Mouse (Mus musculus): ENCODE measurements at regions not wholly inside any gene's neighbourhood (a gene's known extent, or its start where the extent isn't known, plus 50 kb on each side); places are given as distances from the start of the nearest gene placed in this dataset.
"Not testable (repeated sequence)": the region's sequence is repeated elsewhere in the genome, so short reads cannot be mapped to it uniquely, and the experiment has no call there.

DNA sequence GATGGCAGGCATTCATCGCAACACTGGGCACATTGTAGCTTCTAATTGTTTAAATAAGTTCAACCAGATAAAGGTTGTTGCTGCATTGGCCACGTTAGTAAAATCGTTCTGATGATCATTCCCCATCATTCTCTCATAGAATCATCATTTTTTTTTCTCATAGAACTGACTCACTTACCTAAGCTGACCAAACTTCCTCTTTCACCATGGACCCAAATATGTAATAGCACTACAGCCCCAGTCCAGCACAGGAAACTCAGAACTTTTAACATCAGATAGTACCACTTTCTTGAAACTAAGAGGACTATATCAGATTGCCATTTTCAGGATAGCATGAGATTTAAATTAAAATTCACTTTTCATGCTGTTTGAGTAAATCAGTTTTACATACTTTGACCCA lies 82.2 kb upstream of the Anapc15-ps start:
- no peak for TF ChIP-seq POLR2A (IDR thresholded peaks at IDR 0.05; ENCODE audit: insufficient read depth, low read depth, low read length)
- no peak for TF ChIP-seq CTCF (IDR thresholded peaks at IDR 0.05; ENCODE audit: insufficient read depth, low read depth, low read length)
- H3K4me1 ChIP-seq (ENCODE audit: control insufficient read depth, insufficient read depth, low read length), result no peaks in the 10 kb centered on the region
- WGBS, result 86% methylated on average over 3 of the region's 3 CpGs
- no peak overlapping the region for H3K27ac ChIP-seq (ENCODE audit: insufficient read depth, low read depth, low read length)
- no peak overlapping the region for H3K4me3 ChIP-seq (ENCODE audit: insufficient read depth, low read depth, low read length)

DNA sequence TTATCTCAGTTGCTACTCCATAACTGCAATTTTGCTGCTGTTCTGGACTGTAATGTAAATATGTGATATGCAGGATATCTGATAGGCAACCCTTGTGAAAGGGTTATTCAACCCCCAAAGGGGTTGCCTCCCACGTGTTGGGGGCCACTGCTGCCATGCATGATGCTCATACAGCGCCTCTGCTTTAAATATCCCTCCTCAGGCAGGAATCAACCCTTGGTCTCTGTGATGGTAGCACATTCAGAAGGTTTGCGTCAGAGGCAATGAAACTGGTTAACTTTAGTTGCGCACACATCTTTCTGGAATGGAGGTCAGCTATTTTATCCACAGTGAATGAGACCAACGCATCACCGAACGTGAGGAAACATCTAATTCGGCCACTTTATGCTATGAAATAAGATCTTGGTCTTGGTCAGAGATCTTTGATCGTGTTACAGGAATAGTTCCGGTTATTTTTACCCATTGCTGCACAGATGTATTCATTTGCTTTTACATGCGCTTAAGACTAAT lies 80.2 kb upstream of the Anapc15-ps start:
- no peak for TF ChIP-seq CTCF (IDR thresholded peaks at IDR 0.05; ENCODE audit: insufficient read depth, low read depth, low read length)
- no peak for TF ChIP-seq POLR2A (IDR thresholded peaks at IDR 0.05; ENCODE audit: insufficient read depth, low read depth, low read length)
- H3K27ac ChIP-seq (ENCODE audit: insufficient read depth, low read depth, low read length), result no peak overlapping the region
- WGBS, result 91% methylated on average over 11 of the region's 11 CpGs

DNA sequence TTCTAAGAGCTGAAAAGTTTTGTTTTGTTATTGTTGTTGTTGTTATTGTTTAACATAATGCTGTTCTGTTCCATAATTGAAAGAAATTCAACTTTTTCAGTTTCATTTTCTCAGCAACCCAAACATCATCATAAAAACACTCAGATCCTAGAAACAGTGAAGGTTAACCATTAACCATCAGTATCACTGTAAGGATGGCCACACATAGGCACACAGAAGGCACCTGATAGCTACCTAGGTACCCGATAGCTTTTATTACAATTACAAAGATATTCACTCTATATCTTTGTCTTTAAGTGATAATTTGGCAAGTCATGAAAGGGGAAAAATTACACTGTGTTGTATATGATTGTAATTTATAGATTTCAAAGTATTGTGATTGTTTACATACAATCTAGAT lies 75.1 kb upstream of the Anapc15-ps start:
- 98% methylated on average over 1 of the region's 1 CpGs for WGBS
- no peak overlapping the region for H3K4me3 ChIP-seq (ENCODE audit: insufficient read depth, low read depth, low read length)
- H3K27ac ChIP-seq (ENCODE audit: insufficient read depth, low read depth, low read length), result no peak overlapping the region
- TF ChIP-seq CTCF (IDR thresholded peaks at IDR 0.05; ENCODE audit: insufficient read depth, low read depth, low read length), result no peak
- no peak for TF ChIP-seq POLR2A (IDR thresholded peaks at IDR 0.05; ENCODE audit: insufficient read depth, low read depth, low read length)
- no peaks in the 10 kb centered on the region for H3K4me1 ChIP-seq (ENCODE audit: control insufficient read depth, insufficient read depth, low read length)

More for the DNA sequence above, 80.2 kb upstream of the Anapc15-ps start:
- Histone ChIP-seq H3K4me1 (ENCODE audit: control insufficient read depth, insufficient read depth, low read length) (no peaks in the 10 kb centered on the region), H3K4me3 (ENCODE audit: insufficient read depth, low read depth, low read length) (no peak overlapping the region)

DNA sequence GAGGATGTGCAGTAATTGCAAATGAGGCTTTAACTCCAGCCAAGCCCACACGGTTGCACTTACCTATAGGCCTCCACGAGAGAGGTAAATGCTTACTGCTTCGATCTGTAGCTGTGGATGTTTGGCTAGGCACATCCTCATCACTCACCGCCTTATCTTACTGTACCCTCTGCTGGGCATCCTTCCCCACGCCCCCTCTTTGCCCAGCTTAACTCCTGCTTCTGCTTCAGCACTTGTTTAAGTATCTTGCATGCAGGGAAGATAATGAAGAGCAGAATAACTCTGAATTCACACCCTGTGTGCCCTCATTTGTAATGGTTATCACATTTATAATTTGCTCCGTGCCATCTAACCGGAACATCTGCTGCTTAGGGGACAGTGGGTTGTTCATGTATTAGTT lies 74.7 kb upstream of the Anapc15-ps start:
- Histone ChIP-seq H3K4me1 (ENCODE audit: control insufficient read depth, insufficient read depth, low read length) (no peaks in the 10 kb centered on the region), H3K4me3 (ENCODE audit: insufficient read depth, low read depth, low read length) (no peak overlapping the region), H3K27ac (ENCODE audit: insufficient read depth, low read depth, low read length) (no peak overlapping the region)
- TF ChIP-seq CTCF (IDR thresholded peaks at IDR 0.05; ENCODE audit: insufficient read depth, low read depth, low read length), result no peak
- WGBS, result 85% methylated on average over 7 of the region's 7 CpGs

DNA sequence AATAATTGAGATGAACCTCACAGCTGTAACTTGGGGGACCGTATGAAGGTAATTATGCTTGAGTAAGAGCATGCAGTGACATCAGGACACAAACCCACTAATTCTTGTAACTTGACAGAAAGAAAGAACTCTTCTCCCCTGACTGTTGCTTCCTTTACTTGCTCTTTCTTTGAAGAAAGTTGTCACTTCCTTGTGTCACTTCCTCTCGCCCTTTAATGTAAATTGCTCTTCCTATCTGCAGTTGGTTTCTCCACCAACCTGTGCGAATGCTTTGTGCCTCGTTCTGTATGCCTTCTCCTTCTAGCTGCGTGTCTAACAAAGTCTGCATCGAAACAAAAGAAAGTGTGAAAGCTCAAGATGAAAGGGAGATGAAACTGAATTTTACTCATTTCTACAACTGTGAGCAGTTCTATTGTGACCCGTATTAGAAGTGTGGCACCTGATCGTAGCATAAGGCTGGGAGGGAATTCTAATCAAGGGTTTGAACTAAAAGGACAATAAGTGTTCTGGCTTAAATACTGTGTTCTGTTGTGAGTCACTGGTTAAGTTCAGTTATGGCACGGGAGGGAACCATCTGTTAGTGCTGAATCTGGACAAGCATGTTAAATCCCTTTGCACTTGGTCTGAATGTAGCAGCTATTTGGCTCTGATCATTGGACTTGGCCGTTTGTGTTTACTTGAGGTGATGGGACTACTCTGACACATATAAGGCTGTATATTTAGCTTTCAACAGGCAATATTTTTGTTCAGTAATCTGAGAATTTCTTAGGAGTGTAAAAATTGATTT lies 72.8 kb upstream of the Anapc15-ps start:
- WGBS, result 50% methylated on average over 10 of the region's 10 CpGs
- Histone ChIP-seq H3K4me1 (ENCODE audit: control insufficient read depth, insufficient read depth, low read length) (no peaks in the 10 kb centered on the region), H3K27ac (ENCODE audit: insufficient read depth, low read depth, low read length) (no peak overlapping the region), H3K4me3 (ENCODE audit: insufficient read depth, low read depth, low read length) (no peak overlapping the region)
- TF ChIP-seq CTCF (IDR thresholded peaks at IDR 0.05; ENCODE audit: insufficient read depth, low read depth, low read length) (no peak), POLR2A (IDR thresholded peaks at IDR 0.05; ENCODE audit: insufficient read depth, low read depth, low read length) (no peak)

DNA sequence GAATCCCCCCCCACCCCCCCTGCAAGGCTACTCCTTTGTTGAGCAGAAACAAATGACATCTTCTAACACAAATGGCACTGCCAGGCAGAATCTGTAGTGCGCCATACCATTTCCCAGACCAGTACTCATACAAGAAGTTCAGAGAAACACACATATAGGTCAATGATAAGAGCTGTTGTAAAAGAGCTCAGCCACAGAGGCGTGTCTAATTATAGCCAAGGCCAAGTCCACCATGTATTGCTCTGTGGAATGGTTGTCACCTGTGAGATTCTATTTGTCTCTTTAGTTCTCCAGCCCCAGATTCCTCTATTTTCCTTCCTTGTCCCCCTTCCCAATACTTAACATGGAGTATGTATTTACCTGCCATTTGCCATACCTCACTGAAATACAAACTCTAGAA lies 72.0 kb upstream of the Anapc15-ps start:
- H3K27ac ChIP-seq (ENCODE audit: insufficient read depth, low read depth, low read length), result no peak overlapping the region
- WGBS, result 95% methylated on average over 2 of the region's 2 CpGs
- no peak overlapping the region for H3K4me3 ChIP-seq (ENCODE audit: insufficient read depth, low read depth, low read length)
- no peak for TF ChIP-seq CTCF (IDR thresholded peaks at IDR 0.05; ENCODE audit: insufficient read depth, low read depth, low read length)
- H3K4me1 ChIP-seq (ENCODE audit: control insufficient read depth, insufficient read depth, low read length), result no peaks in the 10 kb centered on the region

DNA sequence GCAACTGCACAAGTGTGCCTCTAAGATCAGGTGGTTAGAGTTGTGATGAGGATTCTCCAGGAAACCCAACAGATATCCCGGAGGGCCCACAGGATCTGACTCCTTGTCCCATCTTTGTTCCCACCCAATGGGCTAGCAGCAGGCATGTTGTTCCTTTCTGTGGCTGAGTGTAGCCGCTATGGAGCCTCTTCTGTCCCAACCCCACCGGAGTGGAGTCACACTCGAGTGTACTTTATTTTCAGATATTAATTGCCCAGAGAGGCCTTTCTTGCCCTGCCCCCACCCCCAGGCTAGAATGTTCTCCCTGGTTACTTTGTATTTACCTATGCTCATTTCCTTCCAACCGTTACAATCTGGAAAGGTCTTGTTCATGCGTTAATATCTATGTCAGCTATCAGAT lies 70.4 kb upstream of the Anapc15-ps start:
- Histone ChIP-seq H3K4me1 (ENCODE audit: control insufficient read depth, insufficient read depth, low read length) (no peaks in the 10 kb centered on the region), H3K4me3 (ENCODE audit: insufficient read depth, low read depth, low read length) (no peak overlapping the region), H3K27ac (ENCODE audit: insufficient read depth, low read depth, low read length) (no peak overlapping the region)
- TF ChIP-seq POLR2A (IDR thresholded peaks at IDR 0.05; ENCODE audit: insufficient read depth, low read depth, low read length) (no peak), CTCF (IDR thresholded peaks at IDR 0.05; ENCODE audit: insufficient read depth, low read depth, low read length) (no peak)
- 97% methylated on average over 6 of the region's 6 CpGs for WGBS

DNA sequence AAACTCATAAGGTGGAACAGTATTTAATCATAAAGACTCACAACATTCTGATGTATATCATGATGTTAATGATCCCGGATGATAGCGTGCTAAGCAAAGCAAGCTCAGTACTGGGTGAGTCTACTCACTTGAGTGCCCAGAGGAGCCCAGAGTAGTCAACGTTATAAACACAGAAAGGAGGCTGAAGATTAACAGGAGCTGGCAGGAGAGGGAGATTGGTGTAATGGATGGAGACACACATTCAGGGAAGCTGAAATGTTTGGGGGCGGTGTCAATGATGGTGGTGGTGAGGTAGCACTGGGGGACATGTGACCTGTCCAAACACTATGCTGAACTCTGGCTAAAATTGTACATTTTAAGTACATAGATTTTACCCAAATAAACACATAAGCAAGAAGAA lies 66.2 kb upstream of the Anapc15-ps start:
- no peaks in the 10 kb centered on the region for H3K4me1 ChIP-seq (ENCODE audit: control insufficient read depth, insufficient read depth, low read length)
- no peak for TF ChIP-seq POLR2A (IDR thresholded peaks at IDR 0.05; ENCODE audit: insufficient read depth, low read depth, low read length)
- no peak for TF ChIP-seq CTCF (IDR thresholded peaks at IDR 0.05; ENCODE audit: insufficient read depth, low read depth, low read length)
- H3K4me3 ChIP-seq (ENCODE audit: insufficient read depth, low read depth, low read length), result no peak overlapping the region
- H3K27ac ChIP-seq (ENCODE audit: insufficient read depth, low read depth, low read length), result no peak overlapping the region
- 97% methylated on average over 4 of the region's 4 CpGs for WGBS

DNA sequence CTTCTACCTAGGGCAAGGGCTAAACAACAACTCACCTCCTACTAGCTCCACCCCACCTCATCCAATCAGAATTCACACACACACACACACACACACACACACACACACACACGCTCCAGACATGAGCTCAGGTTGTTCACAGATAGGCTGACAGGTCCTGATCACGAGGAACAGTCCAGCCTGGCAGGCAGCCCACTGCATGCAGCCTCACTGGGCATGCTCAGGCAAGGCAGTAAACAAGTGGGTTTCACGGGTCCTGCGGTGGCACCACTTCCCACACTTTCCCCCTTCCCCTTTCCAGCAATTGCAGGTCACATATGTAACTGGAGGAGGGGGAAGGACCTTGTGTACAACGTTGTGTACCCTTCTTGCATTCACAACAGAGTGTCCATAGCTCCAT lies 63.5 kb upstream of the Anapc15-ps start:
- not testable (repeated sequence) for H3K4me1 ChIP-seq (ENCODE audit: control insufficient read depth, insufficient read depth, low read length); H3K4me3 ChIP-seq (ENCODE audit: insufficient read depth, low read depth, low read length); H3K27ac ChIP-seq (ENCODE audit: insufficient read depth, low read depth, low read length)
- 72% methylated on average over 5 of the region's 5 CpGs for WGBS

DNA sequence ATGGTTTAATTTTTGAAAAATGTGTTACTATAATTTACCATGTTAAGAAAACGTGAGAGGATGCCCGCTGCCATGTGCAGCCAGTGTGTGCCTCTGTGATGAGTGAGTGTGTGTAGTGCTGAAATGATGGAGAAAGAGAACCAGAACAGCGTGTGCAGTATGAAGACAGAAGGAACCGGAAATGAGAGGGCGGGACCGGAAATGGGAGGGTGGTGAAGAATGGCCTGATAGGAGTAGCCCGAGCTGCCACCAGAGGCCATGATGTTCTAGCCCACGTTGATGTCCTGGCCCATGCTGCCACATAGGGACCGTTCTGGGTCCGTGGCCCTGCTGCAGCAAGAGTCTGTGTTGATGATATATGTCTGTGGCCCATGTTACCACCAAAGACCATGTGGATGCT lies 57.8 kb upstream of the Anapc15-ps start:
- TF ChIP-seq POLR2A (IDR thresholded peaks at IDR 0.05; ENCODE audit: insufficient read depth, low read depth, low read length) (no peak), CTCF (IDR thresholded peaks at IDR 0.05; ENCODE audit: insufficient read depth, low read depth, low read length) (no peak)
- no peak overlapping the region for H3K27ac ChIP-seq (ENCODE audit: insufficient read depth, low read depth, low read length)
- H3K4me3 ChIP-seq (ENCODE audit: insufficient read depth, low read depth, low read length), result no peak overlapping the region
- 91% methylated on average over 10 of the region's 10 CpGs for WGBS
- no peaks in the 10 kb centered on the region for H3K4me1 ChIP-seq (ENCODE audit: control insufficient read depth, insufficient read depth, low read length)
